Mouse (Mus musculus) cerebellum, adult 2 months (tissue): Measurements from ENCODE around the gene Usp48. TPM values are rescaled to one million over a fixed set of nuclear protein-coding genes. Genes with fewer than 3 reads are reported as not detected.

Experiments used
- DNase-seq, 2 experiments: peaks; one replicate each; pipeline ENCODE4 v3.0.0; 2021
- H3K27ac ChIP-seq: fragments of 200-500 bp; 2 replicates; pipeline ENCODE4 v1.5.1; 2012; ENCODE audit warnings: low read length, control low read depth, inconsistent platforms; ENCODE audit not compliant: insufficient read depth
- H3K27me3 ChIP-seq: fragments of 200-500 bp; 2 replicates; pipeline ENCODE4 v1.6.1; 2012; ENCODE audit warnings: inconsistent platforms, mild to moderate bottlenecking, low read length, moderate library complexity; ENCODE audit not compliant: control insufficient read depth, insufficient read depth
- H3K4me1 ChIP-seq: fragments of 200-500 bp; 2 replicates; pipeline ENCODE4 v1.6.1; 2011; ENCODE audit warnings: low read length; ENCODE audit not compliant: control insufficient read depth, insufficient read depth
- H3K4me3 ChIP-seq: fragments of 200-500 bp; replicated peaks from 2 replicates; pipeline ENCODE3; 2011; ENCODE audit warnings: mild to moderate bottlenecking, low read depth, low read length, control low read depth; ENCODE audit not compliant: insufficient read depth
- CTCF ChIP-seq: fragments of 200-500 bp; IDR thresholded peaks from 2 replicates; pipeline ENCODE4 v1.5.1; 2011; ENCODE audit warnings: low read depth, mild to moderate bottlenecking, control low read depth, low read length, moderate library complexity, borderline replicate concordance; ENCODE audit not compliant: insufficient read depth
- POLR2A ChIP-seq: fragments of 200-500 bp; IDR thresholded peaks from 2 replicates; pipeline ENCODE4 v1.6.1; 2011; ENCODE audit warnings: low read length, control low read depth, borderline replicate concordance; ENCODE audit not compliant: insufficient read depth
- WGBS: fragments of 180-500 bp; shearing (Covaris S2); methylation state at CpG from one replicate; pipeline ENCODE4 v1.1.7; 2018; 5-methylcytosine and 5-hydroxymethylcytosine counted together
- polyA plus RNA-seq: library from polyadenylated mRNA; depleted of rRNA; stranded (reverse); fragments of >200 nt; gene quantifications from 2 replicates; pipeline ENCODE4 v1.2.3, GENCODE M21; 2012

Gene Usp48
- polyA plus RNA-seq, 1 experiment = 169 TPM

DNA sequence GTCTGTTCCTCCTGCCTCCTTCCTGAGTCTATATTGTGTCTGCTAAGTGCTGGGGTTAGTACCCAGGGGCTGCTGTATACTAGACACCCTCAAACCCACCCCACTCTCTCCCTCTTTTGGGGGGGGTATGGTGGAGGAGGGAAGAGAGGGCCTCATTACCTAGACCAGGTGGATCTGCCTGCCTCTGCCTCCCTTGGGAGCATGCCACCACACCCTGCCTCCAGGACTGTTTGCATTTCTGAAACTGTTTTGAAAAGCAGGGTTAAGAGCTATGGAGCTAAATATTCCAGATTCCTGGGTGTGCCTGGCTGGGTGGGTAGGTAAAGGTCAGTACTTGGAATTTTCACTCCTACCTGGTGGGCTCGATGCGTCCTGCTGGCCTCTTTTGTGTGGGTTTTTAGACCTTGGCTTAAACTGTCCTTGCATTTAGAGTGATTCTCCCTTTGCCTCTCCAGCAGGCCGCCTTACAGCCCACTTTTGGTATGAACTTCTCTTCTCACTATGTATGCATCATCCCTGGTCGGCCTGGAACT is 3.6 kb downstream of the Usp48 start:
- Histone ChIP-seq H3K4me3 (no peak overlapping the region), H3K4me1 (peaks cover 11% of the 10 kb centered on the region), H3K27ac (no peak overlapping the region), H3K27me3 (no peaks in the 10 kb centered on the region)
- no peak for DNase-seq
- TF ChIP-seq CTCF (no peak), POLR2A (no peak)
- 93% methylated on average over 4 of the region's 4 CpGs for WGBS

- Histone ChIP-seq H3K4me1 (peaks cover 13% of the 10 kb centered on the region), H3K27me3 (no peaks in the 10 kb centered on the region), H3K27ac (no peak overlapping the region), H3K4me3 (no peak overlapping the region)
- TF ChIP-seq CTCF (no peak), POLR2A (no peak)
- WGBS = 85% methylated on average over 5 of the region's 5 CpGs
- no peak for DNase-seq
Measured at GRCm38 (mm10) chr4:137598577-137598976, 5.0 kb downstream of the Usp48 start.

DNA sequence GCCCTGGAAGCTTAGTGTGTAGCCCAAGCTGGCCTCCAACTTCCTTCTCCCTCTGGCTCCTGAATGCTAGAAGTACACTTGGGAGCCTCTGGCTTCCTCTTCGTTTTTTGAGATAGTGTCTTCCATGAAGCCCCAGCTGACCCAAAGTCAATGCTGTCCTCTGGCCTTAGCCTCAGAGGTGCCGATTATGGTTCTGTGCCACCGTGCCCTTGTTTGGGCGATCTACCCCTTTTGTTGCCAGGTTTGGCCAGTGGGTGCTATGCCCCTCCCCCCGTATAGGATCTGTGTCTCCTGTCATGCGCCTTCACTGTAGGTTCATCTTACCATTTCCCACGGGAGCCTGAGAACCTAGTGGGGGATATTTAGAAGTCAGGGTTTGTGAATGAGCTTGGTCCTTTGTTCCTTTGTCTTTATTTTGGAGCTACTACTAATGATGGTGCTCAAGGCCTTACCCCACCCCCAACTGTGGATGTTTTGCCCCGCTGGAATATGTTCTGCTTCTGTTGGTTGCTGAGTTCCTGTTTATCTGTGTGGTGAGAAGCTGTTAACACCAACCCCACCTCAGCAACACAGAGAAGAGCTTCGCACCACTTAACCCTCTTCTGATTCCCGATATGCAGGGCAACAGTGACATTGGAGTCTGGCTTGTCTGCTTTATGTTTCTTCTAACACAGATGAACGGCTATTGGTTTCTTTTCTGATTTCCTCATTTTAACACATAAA is 10.1 kb downstream of the Usp48 start:
- DNase-seq = no peak
- Histone ChIP-seq H3K27me3 (no peaks in the 10 kb centered on the region), H3K4me1 (peaks cover 14% of the 10 kb centered on the region), H3K27ac (no peak overlapping the region), H3K4me3 (no peak overlapping the region)
- TF ChIP-seq POLR2A (no peak), CTCF (no peak)
- WGBS = 67% methylated on average over 11 of the region's 11 CpGs

GRCm38 (mm10) chr4:137607023-137607422 is 13.5 kb downstream of the Usp48 start:
- Histone ChIP-seq H3K4me3 (no peak overlapping the region), H3K4me1 (peaks cover 3% of the 10 kb centered on the region), H3K27ac (no peak overlapping the region), H3K27me3 (no peaks in the 10 kb centered on the region)
- no peak for DNase-seq
- WGBS = 96% methylated on average over 2 of the region's 2 CpGs
- no peak for TF ChIP-seq POLR2A
- TF ChIP-seq CTCF = no peak

DNA sequence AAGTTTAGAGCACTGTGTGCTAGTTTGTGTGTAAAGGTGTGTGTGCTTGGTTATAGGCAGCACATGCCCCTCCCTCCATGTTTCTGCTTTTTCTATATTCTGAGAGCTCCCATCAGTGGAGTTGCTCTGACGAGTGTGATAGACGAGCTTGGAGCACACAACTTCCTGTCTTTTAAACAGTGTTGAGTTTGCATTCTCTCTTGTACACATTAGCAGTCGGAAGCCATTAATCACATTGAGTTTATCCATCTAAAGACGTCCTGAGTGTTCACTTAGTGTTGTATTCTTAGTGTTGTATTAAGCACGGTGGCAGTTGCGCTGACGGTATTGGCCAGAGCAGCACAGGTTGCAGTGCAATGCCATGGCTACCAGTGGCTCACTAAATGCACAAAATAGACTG is 15.7 kb downstream of the Usp48 start:
- DNase-seq = no peak
- H3K4me3 ChIP-seq = no peak overlapping the region
- H3K27ac ChIP-seq = no peak overlapping the region
- no peaks in the 10 kb centered on the region for H3K4me1 ChIP-seq
- TF ChIP-seq CTCF = no peak
- no peak for TF ChIP-seq POLR2A
- no peaks in the 10 kb centered on the region for H3K27me3 ChIP-seq
- WGBS = 90% methylated on average over 7 of the region's 7 CpGs

- no peaks in the 10 kb centered on the region for H3K27me3 ChIP-seq
- no peak for DNase-seq
- 72% methylated on average over 7 of the region's 7 CpGs for WGBS
Measured at GRCm38 (mm10) chr4:137609702-137610101, 16.1 kb downstream of the Usp48 start.

DNA sequence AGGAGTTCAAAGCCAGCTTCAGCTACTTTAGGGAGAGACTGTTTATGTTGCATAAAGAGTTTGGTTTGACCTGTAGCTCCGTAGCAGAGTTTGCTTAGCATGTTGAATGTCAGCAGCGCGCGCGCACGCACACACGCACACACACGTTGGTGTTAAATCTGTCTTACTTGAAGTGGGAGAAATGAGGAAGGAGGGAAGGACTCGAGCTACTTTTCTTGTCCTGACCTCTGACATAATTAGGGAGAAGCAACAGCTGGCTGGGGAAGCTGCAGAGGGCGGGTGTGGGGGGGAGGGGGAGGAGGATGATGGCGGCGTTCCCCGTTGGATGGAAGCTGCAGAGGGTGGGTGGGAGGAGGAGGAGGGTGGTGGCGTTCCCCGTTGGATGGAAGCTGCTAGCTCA is 16.7 kb downstream of the Usp48 start:
- 78% methylated on average over 15 of the region's 15 CpGs for WGBS
- H3K4me3 ChIP-seq = no peak overlapping the region
- no peak overlapping the region for H3K27ac ChIP-seq
- H3K4me1 ChIP-seq = no peaks in the 10 kb centered on the region
- TF ChIP-seq POLR2A = no peak
- no peak for TF ChIP-seq CTCF
- H3K27me3 ChIP-seq = no peaks in the 10 kb centered on the region
- no peak for DNase-seq

More at GRCm38 (mm10) chr4:137609702-137610101, 16.1 kb downstream of the Usp48 start:
- Histone ChIP-seq H3K4me3 (no peak overlapping the region), H3K4me1 (no peaks in the 10 kb centered on the region), H3K27ac (no peak overlapping the region)
- TF ChIP-seq CTCF (no peak), POLR2A (no peak)

DNA sequence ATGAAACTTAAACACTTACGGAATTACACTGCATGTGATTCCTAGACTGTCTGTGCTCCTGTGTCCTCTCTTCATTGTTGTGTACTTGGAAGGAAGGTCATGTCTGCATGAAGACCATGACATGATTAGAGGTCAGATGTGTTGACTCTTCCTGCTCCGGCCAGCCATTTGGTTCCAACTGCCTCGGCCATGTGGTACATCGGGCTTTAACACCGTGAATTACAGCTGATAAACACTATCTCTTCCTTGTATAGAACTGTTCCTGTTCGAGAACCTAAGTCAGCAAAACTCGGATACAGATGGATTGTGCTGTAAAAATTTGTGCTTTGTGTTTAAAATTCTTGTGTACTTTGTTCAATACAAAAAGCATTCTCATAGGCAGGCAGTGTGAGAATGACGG is 29.3 kb downstream of the Usp48 start:
- WGBS = 94% methylated on average over 8 of the region's 8 CpGs
- Histone ChIP-seq H3K4me3 (no peak overlapping the region), H3K27me3 (no peaks in the 10 kb centered on the region), H3K27ac (no peak overlapping the region), H3K4me1 (no peaks in the 10 kb centered on the region)
- no peak for TF ChIP-seq CTCF
- DNase-seq = no peak
